Mouse (Mus musculus) cerebellum, adult 2 months (tissue): ENCODE data around the gene Tdrd5.

Source experiments
- CTCF ChIP-seq: fragments of 200-500 bp; IDR thresholded peaks from 2 replicates; pipeline ENCODE4 v1.5.1; 2011; ENCODE audit warnings: low read depth, mild to moderate bottlenecking, control low read depth, low read length, moderate library complexity, borderline replicate concordance; ENCODE audit not compliant: insufficient read depth
- POLR2A ChIP-seq: fragments of 200-500 bp; IDR thresholded peaks from 2 replicates; pipeline ENCODE4 v1.6.1; 2011; ENCODE audit warnings: low read length, control low read depth, borderline replicate concordance; ENCODE audit not compliant: insufficient read depth

DNA sequence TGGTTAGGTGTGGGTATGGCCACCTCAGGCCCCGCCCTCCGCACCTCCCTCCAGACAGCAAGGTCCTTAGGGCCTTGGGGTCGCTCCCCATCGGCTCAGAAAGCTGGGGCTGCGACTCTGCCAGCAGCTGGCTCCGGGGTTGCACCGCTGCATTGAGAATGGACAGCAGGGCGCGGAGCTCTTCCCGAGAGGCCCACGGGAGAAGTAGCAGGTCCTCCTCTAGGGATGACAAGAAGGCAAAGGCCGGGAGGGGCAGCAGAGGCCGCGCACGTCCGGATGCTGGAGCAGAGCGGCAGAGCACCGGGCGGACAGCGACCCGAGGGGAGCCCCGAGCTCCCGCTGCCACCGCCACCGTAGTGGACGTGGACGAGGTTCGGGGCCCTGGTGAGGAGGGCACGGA is 7.2 kb upstream of the Tdrd5 start, which contains the start of gene Nphs2:
- TF ChIP-seq CTCF (no peak), POLR2A (no peak)
